Comparison of ENCODE assay signal across 8 mouse cellular contexts in genomic region chr2:28517206-28517909, GRCm38 (mm10). TPM values are rescaled to one million over a fixed set of nuclear protein-coding genes. Genes with fewer than 3 reads are reported as not detected.
A peak's percentile ranks its signal among the peaks of the same experiment; 100 is the strongest.
DNase-seq lines count a peak whose midpoint lies in the region; ATAC-seq lines count a peak whose summit lies in the region.

No protein-coding gene starts in this region.

- no peak for ATAC-seq in hindbrain, embryonic 12.5 days (ENCODE audit: low FRiP score)
- ATAC-seq in embryonic facial prominence, embryonic 14.5 days (ENCODE audit: low read depth) = peak; percentile 2; the same call in 1 of the 2 replicates
- peak; percentile 46; the same call in 1 of the 2 replicates for ATAC-seq in heart, embryonic 16.5 days (replicated peaks; ENCODE audit: extremely low read depth, insufficient read depth, low FRiP score)
- peak; percentile 55 for ATAC-seq in megakaryocyte-erythroid progenitor cell, adult 5-6 weeks (replicated peaks; ENCODE audit: low FRiP score, low TSS enrichment, poor library complexity, severe bottlenecking)

- H3K9ac ChIP-seq in hindbrain, embryonic 12.5 days = no peak overlapping the region
- no peak overlapping the region for H3K9ac ChIP-seq in embryonic facial prominence, embryonic 14.5 days (ENCODE audit: low read depth, low read length)
- H3K9ac ChIP-seq in heart, embryonic 16.5 days (ENCODE audit: low read length) = no peak overlapping the region

- H3K4me2 ChIP-seq in hindbrain, embryonic 12.5 days (replicated peaks) = no peak overlapping the region
- no peak overlapping the region for H3K4me2 ChIP-seq in embryonic facial prominence, embryonic 14.5 days (ENCODE audit: low read depth, low read length)
- no peak overlapping the region for H3K4me2 ChIP-seq in heart, embryonic 16.5 days (ENCODE audit: low read depth, low read length)

- no peaks in the 10 kb centered on the region for H3K9me3 ChIP-seq in hindbrain, embryonic 10.5 days
- H3K9me3 ChIP-seq in hindbrain, embryonic 12.5 days (replicated peaks) = no peaks in the 10 kb centered on the region
- no peaks in the 10 kb centered on the region for H3K9me3 ChIP-seq in embryonic facial prominence, embryonic 14.5 days (ENCODE audit: control insufficient read depth, low read length)
- no peaks in the 10 kb centered on the region for H3K9me3 ChIP-seq in heart, embryonic 16.5 days (replicated peaks; ENCODE audit: control insufficient read depth, low read length)

- H3K36me3 ChIP-seq in hindbrain, embryonic 10.5 days = peaks cover 29% of the 10 kb centered on the region
- H3K36me3 ChIP-seq in hindbrain, embryonic 12.5 days = peaks cover 5% of the 10 kb centered on the region
- 0 out of 2 replicates have a peak, but pooled peaks cover 5% of the 10 kb centered on the region for H3K36me3 ChIP-seq in embryonic facial prominence, embryonic 14.5 days (ENCODE audit: control insufficient read depth, insufficient read depth, low read length)
- H3K36me3 ChIP-seq in heart, embryonic 16.5 days (ENCODE audit: control insufficient read depth, insufficient read depth) = no peaks in the 10 kb centered on the region

- H3K4me3 ChIP-seq in hindbrain, embryonic 10.5 days = no peak overlapping the region
- no peak overlapping the region for H3K4me3 ChIP-seq in hindbrain, embryonic 12.5 days
- no peak overlapping the region for H3K4me3 ChIP-seq in embryonic facial prominence, embryonic 14.5 days (ENCODE audit: low read depth, low read length)
- no peak overlapping the region for H3K4me3 ChIP-seq in heart, embryonic 16.5 days (ENCODE audit: low read length)

- H3K4me1 ChIP-seq in hindbrain, embryonic 10.5 days (replicated peaks) = peaks cover 84% of the 10 kb centered on the region
- peaks cover 70% of the 10 kb centered on the region for H3K4me1 ChIP-seq in hindbrain, embryonic 12.5 days
- H3K4me1 ChIP-seq in embryonic facial prominence, embryonic 14.5 days (ENCODE audit: control insufficient read depth, insufficient read depth, low read length) = peaks cover 7% of the 10 kb centered on the region; the same call in 1 of the 2 replicates
- peaks cover 17% of the 10 kb centered on the region for H3K4me1 ChIP-seq in heart, embryonic 16.5 days (ENCODE audit: control insufficient read depth, insufficient read depth, low read length)

- DNase-seq in hindbrain, embryonic 10.5 days (ENCODE audit: low spot score) = peak; percentile 74
- peak; percentile 93 for DNase-seq in adrenal gland, postnatal 14 days
- DNase-seq in embryonic facial prominence, embryonic 14.5 days (ENCODE audit: low spot score) = peak; percentile 78
- DNase-seq in large intestine, adult 2 months (ENCODE audit: low read depth, low spot score) = peak; percentile 97
- DNase-seq in spleen, postnatal 10 days (ENCODE audit: low spot score in 2 of 2) = peak; percentile 70 to 89

- 0 out of 2 replicates have a peak overlapping the region, but pooled peaks have one; percentile 4 for H3K27ac ChIP-seq in hindbrain, embryonic 10.5 days
- no peak overlapping the region for H3K27ac ChIP-seq in hindbrain, embryonic 12.5 days
- no peak overlapping the region for H3K27ac ChIP-seq in embryonic facial prominence, embryonic 14.5 days (replicated peaks; ENCODE audit: low read depth, low read length)
- no peak overlapping the region for H3K27ac ChIP-seq in heart, embryonic 16.5 days (ENCODE audit: low read length)

- WGBS in hindbrain, embryonic 10.5 days = 36% methylated on average over 5 of the region's 5 CpGs
- WGBS in hindbrain, embryonic 12.5 days = 41% methylated on average over 5 of the region's 5 CpGs
- WGBS in embryonic facial prominence, embryonic 14.5 days = 44% methylated on average over 5 of the region's 5 CpGs
- WGBS in heart, embryonic 16.5 days = 41% methylated on average over 5 of the region's 5 CpGs
- WGBS in large intestine, adult 2 months = 13% methylated on average over 5 of the region's 5 CpGs

- H3K27me3 ChIP-seq in hindbrain, embryonic 10.5 days (ENCODE audit: insufficient read depth, poor library complexity, severe bottlenecking) = no peaks in the 10 kb centered on the region
- H3K27me3 ChIP-seq in hindbrain, embryonic 12.5 days = no peaks in the 10 kb centered on the region
- H3K27me3 ChIP-seq in embryonic facial prominence, embryonic 14.5 days (replicated peaks; ENCODE audit: control insufficient read depth, insufficient read depth, low read length) = no peaks in the 10 kb centered on the region
- no peaks in the 10 kb centered on the region for H3K27me3 ChIP-seq in heart, embryonic 16.5 days (ENCODE audit: control insufficient read depth, insufficient read depth, low read length)

RNA-seq across cellular contexts. Expression of gene Ralgds, which starts 4.4 kb away (rescaled TPM):
- polyA plus RNA-seq in hindbrain, embryonic 10.5 days (2016; fragmentation: Nextera tagmentation; extraction: Ambion mirVana) = 48.5 and 67.5 TPM in 2 replicates
- 96.7 and 108 TPM in 2 replicates for polyA plus RNA-seq in hindbrain, embryonic 12.5 days (2016; fragmentation: Nextera tagmentation; extraction: Ambion mirVana)
- 27.0 and 35.9 TPM in 2 replicates for total RNA-seq in adrenal gland, postnatal 14 days (2021)
- 59.3 and 67.5 TPM in 2 replicates for polyA plus RNA-seq in embryonic facial prominence, embryonic 14.5 days (2014; fragmentation: Nextera tagmentation; extraction: Ambion mirVana)
- 21.2 and 22.3 TPM in 2 replicates for polyA plus RNA-seq in heart, embryonic 16.5 days (2015; fragmentation: Nextera tagmentation; extraction: Ambion mirVana)
- polyA plus RNA-seq in large intestine, adult 2 months (2012; rRNA removed) = 60.9 and 80.2 TPM in 2 replicates
- 1.7 and 5.5 TPM in 2 replicates for total RNA-seq in megakaryocyte-erythroid progenitor cell, adult 5-6 weeks (2014; fragmentation: Nextera tagmentation)
- total RNA-seq in megakaryocyte-erythroid progenitor cell, adult 5-6 weeks (2017) = 0.56 and 0.88 TPM in 2 replicates

RNA-seq across cellular contexts. Expression of gene Gm10134, which starts 11.5 kb away (rescaled TPM):
- polyA plus RNA-seq in hindbrain, embryonic 10.5 days (2016; fragmentation: Nextera tagmentation; extraction: Ambion mirVana) = 0.70 TPM in 1 of 2 replicates, not detected in the other
- polyA plus RNA-seq in hindbrain, embryonic 12.5 days (2016; fragmentation: Nextera tagmentation; extraction: Ambion mirVana) = 1.8 and 2.8 TPM in 2 replicates
- total RNA-seq in adrenal gland, postnatal 14 days (2021) = 1.1 and 3.2 TPM in 2 replicates
- 2.7 TPM in 1 of 2 replicates, not detected in the other for polyA plus RNA-seq in embryonic facial prominence, embryonic 14.5 days (2014; fragmentation: Nextera tagmentation; extraction: Ambion mirVana)
- 1.3 and 1.4 TPM in 2 replicates for polyA plus RNA-seq in heart, embryonic 16.5 days (2015; fragmentation: Nextera tagmentation; extraction: Ambion mirVana)
- 1.6 and 3.2 TPM in 2 replicates for polyA plus RNA-seq in large intestine, adult 2 months (2012; rRNA removed)
- total RNA-seq in megakaryocyte-erythroid progenitor cell, adult 5-6 weeks (2014; fragmentation: Nextera tagmentation) = not detected in 2 replicates
- total RNA-seq in megakaryocyte-erythroid progenitor cell, adult 5-6 weeks (2017) = not detected in 2 replicates

RNA-seq across cellular contexts. Expression of gene Gbgt1, which starts 20.7 kb away (rescaled TPM):
- polyA plus RNA-seq in hindbrain, embryonic 10.5 days (2016; fragmentation: Nextera tagmentation; extraction: Ambion mirVana) = 0.14 TPM in 1 of 2 replicates, not detected in the other
- 0.67 and 0.72 TPM in 2 replicates for polyA plus RNA-seq in hindbrain, embryonic 12.5 days (2016; fragmentation: Nextera tagmentation; extraction: Ambion mirVana)
- total RNA-seq in adrenal gland, postnatal 14 days (2021) = 3.3 and 5.1 TPM in 2 replicates
- polyA plus RNA-seq in embryonic facial prominence, embryonic 14.5 days (2014; fragmentation: Nextera tagmentation; extraction: Ambion mirVana) = 1.3 and 1.7 TPM in 2 replicates
- 0.43 and 1.1 TPM in 2 replicates for polyA plus RNA-seq in heart, embryonic 16.5 days (2015; fragmentation: Nextera tagmentation; extraction: Ambion mirVana)
- 5.6 and 10.1 TPM in 2 replicates for polyA plus RNA-seq in large intestine, adult 2 months (2012; rRNA removed)
- total RNA-seq in megakaryocyte-erythroid progenitor cell, adult 5-6 weeks (2014; fragmentation: Nextera tagmentation) = not detected in 2 replicates
- total RNA-seq in megakaryocyte-erythroid progenitor cell, adult 5-6 weeks (2017) = not detected in 2 replicates

RNA-seq across cellular contexts. Expression of gene Cel, which starts 45.8 kb away (rescaled TPM):
- not detected in 2 replicates for polyA plus RNA-seq in hindbrain, embryonic 10.5 days (2016; fragmentation: Nextera tagmentation; extraction: Ambion mirVana)
- polyA plus RNA-seq in hindbrain, embryonic 12.5 days (2016; fragmentation: Nextera tagmentation; extraction: Ambion mirVana) = not detected in 2 replicates
- total RNA-seq in adrenal gland, postnatal 14 days (2021) = 0.15 TPM in 1 of 2 replicates, not detected in the other
- not detected in 2 replicates for polyA plus RNA-seq in embryonic facial prominence, embryonic 14.5 days (2014; fragmentation: Nextera tagmentation; extraction: Ambion mirVana)
- polyA plus RNA-seq in heart, embryonic 16.5 days (2015; fragmentation: Nextera tagmentation; extraction: Ambion mirVana) = 0.30 TPM in 1 of 2 replicates, not detected in the other
- polyA plus RNA-seq in large intestine, adult 2 months (2012; rRNA removed) = 0.27 and 0.48 TPM in 2 replicates
- not detected in 2 replicates for total RNA-seq in megakaryocyte-erythroid progenitor cell, adult 5-6 weeks (2014; fragmentation: Nextera tagmentation)
- total RNA-seq in megakaryocyte-erythroid progenitor cell, adult 5-6 weeks (2017) = not detected in 2 replicates

RNA-seq across cellular contexts. Expression of gene Mrps2, which starts 49.5 kb away (rescaled TPM):
- 61.7 and 63.1 TPM in 2 replicates for polyA plus RNA-seq in hindbrain, embryonic 10.5 days (2016; fragmentation: Nextera tagmentation; extraction: Ambion mirVana)
- 52.5 and 54.3 TPM in 2 replicates for polyA plus RNA-seq in hindbrain, embryonic 12.5 days (2016; fragmentation: Nextera tagmentation; extraction: Ambion mirVana)
- 70.8 and 73.7 TPM in 2 replicates for total RNA-seq in adrenal gland, postnatal 14 days (2021)
- 50.5 and 55.5 TPM in 2 replicates for polyA plus RNA-seq in embryonic facial prominence, embryonic 14.5 days (2014; fragmentation: Nextera tagmentation; extraction: Ambion mirVana)
- polyA plus RNA-seq in heart, embryonic 16.5 days (2015; fragmentation: Nextera tagmentation; extraction: Ambion mirVana) = 52.0 and 52.7 TPM in 2 replicates
- 35.9 and 40.6 TPM in 2 replicates for polyA plus RNA-seq in large intestine, adult 2 months (2012; rRNA removed)
- total RNA-seq in megakaryocyte-erythroid progenitor cell, adult 5-6 weeks (2014; fragmentation: Nextera tagmentation) = 48.2 and 49.4 TPM in 2 replicates
- total RNA-seq in megakaryocyte-erythroid progenitor cell, adult 5-6 weeks (2017) = 35.3 and 37.8 TPM in 2 replicates
